Mouse (Mus musculus): ENCODE results near the gene Zyg11b.

The Zyg11b gene

DNA sequence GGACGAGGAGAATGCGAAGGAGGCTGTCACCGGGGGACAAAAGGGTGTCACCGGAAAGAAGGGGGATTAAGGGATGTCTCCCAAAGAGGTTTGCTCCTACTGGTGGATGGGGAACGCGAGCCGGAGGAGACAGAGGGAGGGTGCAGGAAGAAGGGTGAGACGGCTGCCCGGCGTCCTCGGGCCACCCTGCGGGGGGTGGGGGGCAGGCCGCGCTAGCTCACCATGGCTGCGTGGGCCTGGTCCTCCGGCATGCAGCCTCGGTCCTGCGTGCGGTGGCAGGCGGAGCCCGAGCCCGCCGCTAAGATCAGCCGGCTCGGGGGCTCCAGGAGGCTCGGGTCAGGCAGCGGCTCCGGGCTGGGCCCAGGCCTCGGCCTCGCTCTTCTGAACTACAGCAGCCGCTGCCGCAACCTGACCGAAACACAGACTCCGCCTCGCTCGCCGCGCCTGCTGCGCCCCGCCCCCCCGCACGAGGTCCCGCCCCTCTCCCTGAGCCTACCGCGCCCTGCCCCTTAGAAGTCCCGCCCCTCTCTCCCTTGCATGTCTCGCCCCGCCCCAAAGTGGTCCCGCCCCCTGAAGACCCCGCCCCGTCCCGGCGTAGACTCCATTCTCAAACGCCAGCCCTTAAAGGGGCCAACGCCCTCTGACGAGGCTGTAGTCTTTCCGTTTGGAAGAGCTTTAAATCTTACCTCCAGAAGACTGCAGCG, at the start of gene Zyg11b:
Gene Zyg11b (minus strand): TSS at position 427 of the 704 bp plus-strand sequence.
- DNase-seq (ENCODE audit: low read depth in 2 of 2, low spot score in 2 of 2), result peak; percentile 76 to 78

DNA sequence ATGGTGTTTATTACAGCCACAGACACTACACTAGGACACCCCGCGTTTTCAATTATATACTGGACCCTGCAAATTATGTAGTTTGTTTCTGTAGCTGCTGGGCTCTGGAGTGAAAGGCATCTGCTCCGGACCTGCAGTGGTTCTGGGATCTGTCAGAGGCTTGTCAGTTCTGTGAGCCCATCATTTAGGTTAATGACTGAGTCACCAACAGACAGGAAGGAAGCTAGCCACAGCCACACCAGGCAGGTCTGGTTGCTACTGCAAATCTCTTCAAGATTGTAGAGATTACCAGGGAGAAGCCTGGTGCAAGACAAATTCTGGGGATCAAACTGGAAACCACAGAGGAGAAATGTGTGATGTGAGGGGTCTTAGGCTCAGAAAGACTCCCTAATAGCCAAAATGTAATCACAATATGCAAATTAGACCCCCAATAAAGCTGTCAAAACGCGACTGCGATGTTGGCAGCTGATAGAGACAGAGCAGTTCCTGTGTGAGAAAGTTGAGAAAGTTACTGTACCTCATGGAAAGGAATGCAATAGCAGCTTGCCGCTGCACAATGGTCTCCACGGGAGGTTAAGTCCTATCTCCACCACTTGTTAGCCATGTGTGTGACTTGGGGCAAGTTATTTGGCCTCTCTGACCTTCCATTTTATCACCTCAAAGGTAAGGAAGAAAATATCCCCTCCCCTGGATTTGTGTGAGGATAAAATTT, 49.1 kb upstream of the Zyg11b start:
- no peak for DNase-seq (ENCODE audit: low read depth in 2 of 2, low spot score in 2 of 2)

DNA sequence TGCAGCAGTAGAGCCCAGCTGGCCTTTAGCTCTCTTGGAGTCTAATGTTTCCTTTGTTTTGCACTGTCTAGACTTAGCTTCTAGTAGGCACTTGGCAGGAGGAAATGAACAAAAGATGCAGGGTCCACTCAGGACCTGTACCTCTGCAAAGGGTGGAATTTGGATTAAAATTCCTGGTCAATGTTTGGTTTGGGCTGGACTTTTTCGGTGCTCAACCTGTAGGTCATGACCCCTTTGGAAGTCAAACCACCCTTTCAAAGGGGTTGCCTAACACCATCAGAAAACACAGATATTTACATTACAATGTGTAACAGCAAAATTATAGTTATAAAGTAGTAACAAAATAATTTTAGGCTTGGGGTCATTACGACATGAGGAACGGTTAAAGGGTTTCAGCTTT, 48.2 kb upstream of the Zyg11b start:
- DNase-seq (ENCODE audit: low read depth in 2 of 2, low spot score in 2 of 2), result no peak

DNA sequence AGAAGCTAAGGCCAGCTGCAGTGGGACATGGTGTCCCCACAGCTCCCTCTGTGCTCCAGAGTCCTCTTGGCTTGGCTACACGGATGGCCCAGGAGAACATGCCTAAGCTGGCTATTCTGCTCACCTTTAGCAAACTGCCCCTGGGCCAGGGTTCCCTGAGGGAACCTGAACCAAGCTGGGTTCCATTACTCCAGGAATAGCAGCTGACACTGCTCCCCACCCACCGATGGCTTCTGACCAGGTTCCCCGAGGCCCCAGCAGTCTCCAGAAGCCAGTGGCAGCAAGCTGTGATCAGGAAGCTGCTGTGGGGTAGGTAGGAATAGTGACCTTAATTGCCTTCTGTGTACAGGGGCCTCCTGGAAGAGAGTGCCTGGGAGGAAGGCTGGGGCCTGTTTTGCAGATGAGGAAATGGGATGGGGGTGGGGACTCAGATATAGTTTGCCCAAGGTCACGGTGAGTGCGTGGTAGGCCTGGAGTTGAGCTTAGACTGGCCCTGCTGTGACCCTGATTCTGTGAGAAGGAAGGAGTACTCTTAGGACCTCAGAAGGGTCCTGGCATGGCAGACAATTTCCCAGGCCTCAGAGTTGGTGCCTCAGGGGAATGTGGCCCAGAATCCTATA, 47.5 kb upstream of the Zyg11b start:
- no peak for DNase-seq (ENCODE audit: low read depth in 2 of 2, low spot score in 2 of 2)

DNA sequence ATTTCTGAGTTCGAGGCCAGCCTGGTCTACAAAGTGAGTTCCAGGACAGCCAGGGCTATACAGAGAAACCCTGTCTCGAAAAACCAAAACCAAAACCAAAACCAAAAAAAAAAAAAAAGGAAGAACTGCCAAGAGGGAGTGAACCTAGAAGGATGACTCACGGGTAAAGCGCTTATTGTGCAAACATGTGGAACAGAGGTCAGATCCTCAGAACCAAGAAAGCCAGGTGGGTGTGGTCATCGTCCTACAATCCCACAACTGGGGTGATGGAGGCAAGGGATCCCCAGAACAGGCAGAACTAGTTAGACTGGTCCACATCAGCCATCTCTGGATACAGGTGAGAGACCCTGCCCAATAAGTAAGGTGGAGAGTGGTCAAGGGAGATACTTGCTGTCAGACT, 46.2 kb upstream of the Zyg11b start:
- DNase-seq (ENCODE audit: low read depth in 2 of 2, low spot score in 2 of 2), result no peak

DNA sequence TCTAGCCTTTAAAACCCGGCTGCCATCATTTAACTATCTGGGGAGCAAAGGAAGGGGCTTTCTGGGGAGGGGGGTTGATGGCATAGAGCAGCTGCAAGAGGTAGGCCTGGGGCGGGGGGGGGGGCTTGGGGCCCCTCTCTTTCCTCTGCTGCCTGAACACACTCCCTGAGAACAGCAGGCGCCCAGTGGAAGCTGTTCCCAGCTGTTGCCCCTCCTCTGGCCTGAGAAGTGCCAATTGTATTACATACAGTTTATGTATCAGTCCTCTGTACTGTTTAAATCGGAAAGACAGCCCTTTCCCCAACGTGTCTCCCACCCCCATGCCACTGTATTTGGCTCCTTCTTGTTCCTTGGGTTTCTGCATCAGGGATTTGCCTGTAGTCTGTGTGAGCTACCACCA, 44.9 kb upstream of the Zyg11b start:
- DNase-seq (ENCODE audit: low read depth in 2 of 2, low spot score in 2 of 2), result no peak

DNA sequence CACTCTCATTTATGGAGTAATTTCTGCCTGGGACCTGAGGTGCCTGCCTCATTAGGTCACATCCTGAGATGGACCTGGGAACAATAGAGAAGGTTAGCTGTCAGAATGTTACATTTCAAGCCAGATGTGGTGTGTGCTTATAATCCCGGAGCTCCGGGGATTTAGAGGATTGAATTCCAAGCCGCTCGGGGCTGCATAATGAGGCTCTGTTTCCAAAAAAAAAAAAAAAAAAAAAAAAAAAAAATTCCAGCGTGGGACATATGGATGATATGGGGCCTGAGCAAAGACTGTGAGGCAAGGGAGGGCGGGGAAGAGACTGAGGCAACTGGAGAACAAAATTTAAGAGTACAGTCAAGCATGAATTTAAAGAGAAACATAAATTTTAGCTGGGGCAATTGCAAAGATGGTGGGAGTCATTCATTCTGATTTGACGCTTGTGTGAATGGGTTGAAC, 43.8 kb upstream of the Zyg11b start:
- no peak for DNase-seq (ENCODE audit: low read depth in 2 of 2, low spot score in 2 of 2)

DNA sequence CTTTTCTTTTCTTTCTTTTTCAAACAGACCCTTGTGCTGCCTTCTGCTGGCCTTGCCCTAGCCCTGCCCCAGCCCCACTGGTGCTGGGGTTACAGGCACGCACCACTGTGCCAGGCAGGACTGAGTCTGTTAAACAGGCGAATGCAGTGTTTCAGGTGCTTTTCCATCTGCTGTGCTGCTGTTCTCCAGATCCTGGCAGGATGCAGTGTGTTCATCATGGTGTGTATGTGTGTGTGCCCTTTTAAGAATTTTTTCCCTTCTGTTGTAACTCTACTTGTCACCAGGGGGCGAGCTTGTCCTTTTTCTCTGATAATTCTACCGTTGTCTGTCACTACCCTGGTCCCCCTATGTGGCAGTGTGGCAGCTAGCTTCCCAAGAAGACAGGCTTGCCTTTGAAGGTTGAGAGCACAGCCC, 38.4 kb upstream of the Zyg11b start:
- DNase-seq (ENCODE audit: low read depth in 2 of 2, low spot score in 2 of 2), result peak; percentile 36 to 54

DNA sequence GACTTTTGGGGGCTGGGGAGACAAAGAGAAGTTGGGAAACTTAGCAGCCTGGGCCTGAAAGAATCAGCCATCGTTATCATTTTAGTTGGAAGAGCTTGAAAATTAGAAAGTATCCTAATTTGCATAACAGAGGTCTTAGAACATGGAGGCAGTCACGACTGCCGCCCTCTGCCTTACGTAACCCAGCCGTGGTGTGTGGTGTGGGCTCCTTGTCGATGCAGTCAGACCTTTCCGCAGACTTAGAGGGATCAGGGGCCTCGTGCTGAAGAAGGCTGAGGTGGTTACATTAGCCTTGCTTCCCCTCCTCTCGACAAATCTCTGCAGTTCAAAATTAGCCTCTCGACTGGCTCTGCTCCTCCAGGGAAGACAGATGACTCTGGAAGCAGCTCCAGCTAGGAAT, 37.9 kb upstream of the Zyg11b start:
- no peak for DNase-seq (ENCODE audit: low read depth in 2 of 2, low spot score in 2 of 2)

DNA sequence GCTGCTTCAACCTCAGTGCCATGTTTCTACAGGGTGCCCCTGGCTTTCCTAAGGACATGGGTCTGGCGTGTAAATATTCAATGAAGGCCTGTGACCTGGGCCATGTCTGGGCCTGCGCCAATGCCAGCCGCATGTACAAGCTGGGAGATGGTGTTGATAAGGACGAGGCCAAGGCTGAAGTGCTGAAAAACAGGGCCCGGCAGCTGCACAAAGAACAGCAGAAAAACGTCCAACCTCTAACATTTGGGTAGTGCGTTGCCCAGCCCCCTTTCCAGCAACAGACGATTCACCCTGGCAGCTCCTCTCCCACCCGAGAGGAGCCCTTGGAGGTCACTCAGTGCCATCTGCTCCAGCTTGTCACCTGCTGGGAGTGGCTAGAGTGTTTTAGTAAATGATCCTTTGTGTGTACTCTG, 37.4 kb upstream of the Zyg11b start:
- no peak for DNase-seq (ENCODE audit: low read depth in 2 of 2, low spot score in 2 of 2)

DNA sequence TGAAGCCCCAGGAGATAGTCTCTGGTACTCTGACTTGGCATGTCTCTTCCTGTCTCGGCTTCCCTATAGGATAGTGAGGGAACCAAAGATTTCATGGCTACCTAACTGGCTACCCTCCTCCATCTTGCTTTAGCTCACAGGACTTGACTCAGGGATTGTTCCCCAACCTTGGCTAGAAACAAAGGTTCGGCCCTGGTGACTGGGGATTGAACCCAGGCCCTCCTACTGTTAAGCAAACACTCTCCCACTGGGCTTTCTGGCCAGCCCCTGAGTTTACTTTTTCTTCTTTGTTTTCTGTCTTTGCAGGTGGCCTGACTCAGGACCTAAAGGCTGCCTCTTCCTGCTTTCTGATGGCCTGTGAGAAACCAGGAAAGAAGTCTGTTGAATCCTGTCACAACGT, 36.9 kb upstream of the Zyg11b start:
- no peak for DNase-seq (ENCODE audit: low read depth in 2 of 2, low spot score in 2 of 2)

DNA sequence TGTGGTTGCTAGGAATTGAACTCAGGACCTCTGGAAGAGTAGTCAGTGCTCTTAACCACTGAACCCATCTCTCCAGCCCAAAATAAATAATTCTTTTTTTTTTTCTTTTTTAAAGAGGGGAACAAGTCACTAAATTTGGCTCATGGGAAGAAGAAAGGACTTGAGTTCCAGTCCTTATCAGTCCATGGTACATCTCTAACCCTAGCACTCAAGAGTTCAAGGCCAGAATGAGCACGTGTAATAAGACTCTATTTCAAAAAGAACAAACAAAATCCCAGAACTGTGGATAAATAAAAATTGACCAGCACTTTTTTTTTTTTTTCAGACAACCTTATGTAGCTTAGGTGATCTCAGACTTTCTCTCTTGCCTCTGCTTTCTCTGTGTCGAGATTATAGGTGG, 35.9 kb upstream of the Zyg11b start:
- DNase-seq (ENCODE audit: low read depth in 2 of 2, low spot score in 2 of 2), result no peak

DNA sequence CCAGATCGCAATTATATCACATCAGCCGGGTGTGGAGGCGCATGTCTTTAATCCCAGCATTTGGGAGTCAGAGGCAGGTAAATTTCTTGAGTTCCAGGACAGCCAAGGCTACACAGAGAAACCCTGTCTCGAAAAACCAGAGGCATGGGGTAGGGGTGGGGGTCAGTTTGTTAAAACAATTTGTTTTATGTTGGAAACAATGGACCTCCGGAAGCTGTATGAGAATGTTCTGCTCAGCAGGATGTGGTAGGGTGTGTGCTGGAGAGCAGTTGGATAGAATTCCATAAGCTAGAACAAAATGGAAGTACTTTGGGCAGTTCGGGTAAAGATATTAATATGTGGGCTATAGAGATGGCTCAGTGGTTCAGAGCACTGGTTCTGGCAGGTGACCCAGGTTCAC, 34.5 kb upstream of the Zyg11b start:
- no peak for DNase-seq (ENCODE audit: low read depth in 2 of 2, low spot score in 2 of 2)

DNA sequence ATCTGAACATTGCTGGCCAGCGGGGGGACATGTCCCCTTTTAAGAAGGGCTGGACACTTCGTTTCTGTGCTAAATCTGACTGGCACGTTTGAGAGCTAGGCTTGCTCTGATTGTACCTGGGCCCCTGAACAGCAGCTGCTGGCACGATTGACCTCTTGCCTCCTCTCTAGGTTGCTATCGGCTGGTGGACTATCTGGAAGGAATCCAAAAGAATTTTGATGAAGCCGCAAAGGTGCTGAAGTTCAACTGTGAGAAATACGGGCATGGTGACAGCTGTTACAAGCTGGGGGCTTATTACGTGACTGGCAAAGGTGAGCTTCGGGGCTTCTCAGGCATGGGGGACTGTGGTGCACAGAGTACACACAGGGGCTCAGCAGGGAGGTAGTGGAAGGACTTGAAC, 31.1 kb upstream of the Zyg11b start:
- DNase-seq (ENCODE audit: low read depth in 2 of 2, low spot score in 2 of 2), result no peak

DNA sequence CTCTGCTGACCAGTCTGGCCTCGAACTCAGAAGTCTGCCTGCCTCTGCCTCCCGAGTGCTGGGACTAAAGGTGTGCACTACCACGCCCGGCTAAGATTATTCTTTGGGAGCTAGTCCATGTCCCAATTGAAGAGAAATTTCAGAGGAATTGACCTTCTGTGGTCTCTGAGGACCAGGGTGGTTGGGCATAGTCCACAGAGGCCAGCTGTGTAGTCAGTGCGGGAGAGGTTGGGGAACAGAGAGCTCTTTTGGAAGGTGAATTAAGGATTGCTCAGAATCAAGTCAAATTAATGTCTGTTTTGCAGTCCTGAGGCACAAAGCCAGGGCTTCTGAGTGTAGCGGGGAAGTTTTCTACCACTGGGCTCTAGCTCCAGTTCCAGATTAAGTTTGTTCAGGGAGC, 28.9 kb upstream of the Zyg11b start:
- DNase-seq (ENCODE audit: low read depth in 2 of 2, low spot score in 2 of 2), result no peak

DNA sequence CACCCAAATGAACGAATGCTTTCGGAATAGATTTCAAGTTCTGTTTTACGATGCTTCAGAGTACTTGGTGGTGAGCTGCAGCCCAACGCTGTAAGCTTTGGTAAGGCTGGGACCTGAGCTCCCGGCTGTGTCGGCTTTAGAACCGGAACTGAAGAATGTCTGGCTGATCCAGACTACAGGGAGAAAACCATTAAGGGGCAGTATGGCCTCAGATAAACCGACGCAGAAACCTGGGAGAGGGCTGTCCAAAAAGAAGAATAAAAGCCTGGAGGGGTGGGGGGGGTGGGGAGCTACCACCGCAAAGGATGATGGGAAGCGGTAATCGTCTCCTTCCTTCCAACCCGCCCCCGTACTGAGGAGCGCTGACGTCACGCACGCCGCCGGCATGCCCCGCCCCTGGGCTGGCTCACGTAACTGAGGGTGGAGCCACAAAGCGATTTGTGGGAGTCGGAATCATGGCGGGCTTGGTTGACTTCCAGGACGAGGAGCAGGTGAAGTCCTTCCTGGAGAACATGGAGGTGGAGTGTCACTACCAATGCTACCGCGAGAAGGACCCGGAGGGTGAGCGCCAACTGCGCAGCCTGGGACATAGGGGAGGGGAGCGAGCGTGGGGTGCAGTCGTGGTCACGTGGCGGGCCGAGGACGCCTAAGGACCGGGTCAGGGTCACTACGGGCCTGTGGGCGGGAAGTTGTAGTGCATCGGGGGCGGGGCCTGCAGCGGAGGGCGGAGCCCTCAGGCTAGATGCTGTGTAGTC, 27.0 kb upstream of the Zyg11b start, which contains the start of gene Coa7:
Gene Coa7 (plus strand): TSS at position 411 of the 755 bp plus-strand sequence.
- peak; percentile 94 to 98 for DNase-seq (ENCODE audit: low read depth in 2 of 2, low spot score in 2 of 2)

DNA sequence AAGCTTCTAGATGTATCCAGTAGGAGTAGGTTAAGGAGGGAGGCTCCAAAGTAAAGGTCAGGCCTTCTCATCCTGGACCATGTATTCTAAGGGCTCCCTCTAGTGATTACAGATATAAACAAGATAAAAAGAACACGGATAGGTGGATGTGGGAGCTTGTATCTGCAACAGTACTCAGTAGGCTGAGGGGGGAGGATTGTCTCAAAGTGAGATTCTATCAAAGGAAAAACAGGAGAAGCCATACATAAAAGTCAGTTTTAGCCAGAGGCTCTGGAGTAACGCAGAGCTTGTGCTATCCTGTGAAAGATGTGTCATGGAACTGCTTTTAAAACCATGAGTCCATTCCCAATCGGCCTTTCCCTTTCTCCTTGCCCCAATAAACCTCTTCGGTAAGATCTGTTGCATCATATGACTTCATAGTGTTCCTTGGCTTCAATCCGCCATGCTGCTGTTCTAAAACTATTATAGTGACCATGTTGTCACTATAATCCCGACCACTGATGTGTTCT, 26.2 kb upstream of the Zyg11b start:
- peak in 1 of 2 experiments; percentile 42 for DNase-seq (ENCODE audit: low read depth in 2 of 2, low spot score in 2 of 2)

DNA sequence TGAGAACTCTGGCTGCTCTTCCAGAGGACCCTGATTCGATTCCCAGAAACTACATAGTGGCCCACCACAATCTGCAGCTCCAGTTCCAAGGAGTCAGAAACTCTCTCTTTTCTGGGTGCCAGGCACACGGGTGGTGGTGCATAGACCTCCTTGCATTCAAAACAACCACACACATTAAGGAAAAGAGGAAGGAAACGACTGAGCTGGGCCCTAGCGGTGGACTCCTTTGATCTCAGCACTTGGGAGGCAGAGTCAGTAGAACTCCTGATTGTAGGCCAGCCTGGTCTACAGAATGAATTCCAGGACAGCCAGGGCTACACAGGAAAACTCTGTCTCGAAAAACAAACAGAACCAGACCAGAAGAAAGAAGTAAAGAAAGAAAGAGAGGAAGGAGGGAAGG, 22.7 kb upstream of the Zyg11b start:
- DNase-seq (ENCODE audit: low read depth in 2 of 2, low spot score in 2 of 2), result no peak

DNA sequence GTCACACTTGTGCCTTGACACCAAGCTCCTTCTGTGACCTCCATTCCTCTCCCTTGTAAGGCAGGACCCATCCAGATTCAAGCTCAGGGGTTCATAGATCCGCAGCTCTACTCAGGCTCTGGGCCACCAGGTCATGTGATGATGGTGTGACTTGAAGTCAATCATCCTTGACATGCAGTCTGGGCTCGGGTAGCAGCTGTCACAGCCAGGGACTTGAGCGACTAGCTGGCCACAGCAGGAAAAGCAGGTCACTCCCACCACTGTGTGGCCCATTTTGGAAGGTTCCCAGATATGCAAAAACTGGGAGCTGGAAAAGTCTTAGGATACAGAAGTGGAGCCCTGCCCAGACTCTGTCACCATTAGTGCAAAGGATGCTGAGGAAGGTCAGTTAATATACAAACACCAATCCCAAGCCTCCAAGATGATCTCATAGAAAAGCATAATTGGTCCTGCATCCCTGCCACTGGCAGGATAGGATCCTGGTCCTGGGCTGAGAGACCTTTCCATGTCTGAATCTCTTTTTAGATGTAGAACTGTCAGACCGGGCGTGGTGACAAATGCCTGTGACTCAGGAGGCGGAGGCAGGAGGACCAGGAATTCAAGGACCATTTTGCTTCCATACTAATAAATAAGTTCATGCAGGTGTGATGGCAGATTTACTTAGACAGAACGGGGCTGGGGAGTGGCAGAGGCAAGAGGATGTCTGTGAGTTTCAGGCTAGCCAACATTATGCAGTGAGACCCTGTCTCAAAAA, 19.9 kb upstream of the Zyg11b start:
- no peak for DNase-seq (ENCODE audit: low read depth in 2 of 2, low spot score in 2 of 2)

DNA sequence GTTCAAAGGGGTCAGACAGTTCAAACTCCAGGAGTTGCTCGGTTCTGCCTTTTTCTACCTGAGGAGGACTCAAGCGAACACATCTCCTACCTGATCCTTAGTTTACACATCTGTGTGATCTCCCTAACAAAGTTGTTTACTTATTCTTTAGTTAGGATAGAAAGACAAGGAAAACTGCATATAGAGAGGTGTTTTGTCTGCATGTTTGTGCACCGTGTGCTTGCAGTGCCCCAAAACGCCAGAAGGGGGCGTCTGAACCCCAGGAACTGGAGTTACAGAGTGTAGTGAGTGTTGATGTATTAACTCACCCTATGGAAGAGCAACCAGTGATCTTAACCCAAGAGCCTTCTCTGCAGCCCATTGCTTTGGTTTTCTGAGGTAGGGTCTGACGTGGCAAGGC, 18.9 kb upstream of the Zyg11b start:
- peak; percentile 41 to 62 for DNase-seq (ENCODE audit: low read depth in 2 of 2, low spot score in 2 of 2)
